In the genomic region with DNA sequence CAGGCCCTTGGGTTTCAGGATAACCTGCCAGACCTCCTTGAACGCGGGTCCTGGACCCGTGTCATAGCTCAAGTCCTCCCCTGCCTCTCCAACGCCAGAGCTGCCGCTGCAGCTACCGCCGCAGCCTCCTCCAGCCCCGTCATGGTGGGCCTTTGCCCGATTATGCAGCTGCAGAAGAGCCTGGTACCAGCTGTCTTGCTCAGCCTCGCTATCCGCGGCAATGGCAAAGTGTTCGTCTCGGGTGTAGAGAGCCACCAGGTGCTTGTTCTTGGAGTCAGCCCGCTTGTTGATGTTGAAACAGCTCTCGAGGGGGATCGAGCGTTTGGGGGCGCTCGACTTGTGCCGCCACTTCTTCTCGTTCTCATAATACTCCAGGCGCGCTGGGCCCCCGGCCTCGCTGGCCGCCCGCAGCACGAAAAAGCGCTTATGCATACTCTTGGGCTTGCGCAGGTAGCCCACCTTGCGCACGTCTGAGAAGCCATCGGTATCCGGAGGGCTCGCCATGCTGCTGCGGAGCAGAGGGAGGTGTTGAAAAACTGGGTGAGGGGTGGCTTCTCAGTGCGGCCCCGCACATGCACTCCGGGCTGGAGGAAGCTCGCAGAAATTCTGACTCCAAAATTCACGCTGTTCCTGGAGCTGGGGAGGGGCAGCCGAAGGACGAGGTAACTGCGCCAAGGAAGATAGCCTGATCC, we compare ENCODE assay signal across 8 mouse cellular contexts. TPM values are rescaled to one million over a fixed set of nuclear protein-coding genes. Genes with fewer than 3 reads are reported as not detected.
DNase-seq lines count a peak whose midpoint lies in the region; ATAC-seq lines count a peak whose summit lies in the region.

No protein-coding gene starts in this region.

- H3K4me1 ChIP-seq in embryonic facial prominence, embryonic 12.5 days = peaks cover 43% of the 10 kb centered on the region
- peaks cover 51% of the 10 kb centered on the region for H3K4me1 ChIP-seq in heart, embryonic 10.5 days
- H3K4me1 ChIP-seq in kidney, embryonic 15.5 days = peaks cover 56% of the 10 kb centered on the region
- H3K4me1 ChIP-seq in liver, embryonic 11.5 days (replicated peaks; ENCODE audit: control insufficient read depth, insufficient read depth, low read length) = peaks cover 3% of the 10 kb centered on the region; the same call in 1 of the 2 replicates
- H3K4me1 ChIP-seq in neural tube, embryonic 13.5 days (replicated peaks) = peaks cover 67% of the 10 kb centered on the region

- WGBS in embryonic facial prominence, embryonic 12.5 days = under 1% methylated on average over 45 of the region's 45 CpGs
- WGBS in heart, embryonic 10.5 days = under 1% methylated on average over 45 of the region's 45 CpGs
- WGBS in kidney, embryonic 15.5 days = under 1% methylated on average over 45 of the region's 45 CpGs
- 2% methylated on average over 45 of the region's 45 CpGs for WGBS in liver, embryonic 11.5 days
- WGBS in neural tube, embryonic 13.5 days = under 1% methylated on average over 45 of the region's 45 CpGs

- ATAC-seq in embryonic facial prominence, embryonic 12.5 days (ENCODE audit: insufficient number of reproducible peaks, insufficient read depth, low FRiP score, low TSS enrichment) = no peak
- ATAC-seq in kidney, embryonic 15.5 days (replicated peaks; ENCODE audit: low FRiP score) = no peak
- ATAC-seq in liver, embryonic 11.5 days (replicated peaks; ENCODE audit: low FRiP score) = no peak
- peak; percentile 2; the same call in 1 of the 2 replicates for ATAC-seq in neural tube, embryonic 13.5 days (ENCODE audit: low read depth)

- no peaks in the 10 kb centered on the region for H3K27me3 ChIP-seq in embryonic facial prominence, embryonic 12.5 days
- peaks cover 15% of the 10 kb centered on the region; the same call in 1 of the 2 replicates for H3K27me3 ChIP-seq in heart, embryonic 10.5 days (ENCODE audit: insufficient read depth, poor library complexity, severe bottlenecking)
- peaks cover 14% of the 10 kb centered on the region for H3K27me3 ChIP-seq in kidney, embryonic 15.5 days
- peaks cover 73% of the 10 kb centered on the region for H3K27me3 ChIP-seq in liver, embryonic 11.5 days (replicated peaks; ENCODE audit: control insufficient read depth, insufficient read depth, low read length)
- no peaks in the 10 kb centered on the region for H3K27me3 ChIP-seq in neural tube, embryonic 13.5 days

- H3K36me3 ChIP-seq in embryonic facial prominence, embryonic 12.5 days = peaks cover 26% of the 10 kb centered on the region
- H3K36me3 ChIP-seq in heart, embryonic 10.5 days = peaks cover 31% of the 10 kb centered on the region
- peaks cover 18% of the 10 kb centered on the region for H3K36me3 ChIP-seq in kidney, embryonic 15.5 days
- H3K36me3 ChIP-seq in liver, embryonic 11.5 days (ENCODE audit: control insufficient read depth, insufficient read depth, low read length) = peaks cover 8% of the 10 kb centered on the region
- H3K36me3 ChIP-seq in neural tube, embryonic 13.5 days = peaks cover 15% of the 10 kb centered on the region

- H3K9me3 ChIP-seq in embryonic facial prominence, embryonic 12.5 days = no peaks in the 10 kb centered on the region
- H3K9me3 ChIP-seq in heart, embryonic 10.5 days = no peaks in the 10 kb centered on the region
- no peaks in the 10 kb centered on the region for H3K9me3 ChIP-seq in kidney, embryonic 15.5 days (replicated peaks)
- H3K9me3 ChIP-seq in liver, embryonic 11.5 days (ENCODE audit: control insufficient read depth, low read length) = no peaks in the 10 kb centered on the region
- H3K9me3 ChIP-seq in neural tube, embryonic 13.5 days = no peaks in the 10 kb centered on the region

- H3K4me3 ChIP-seq in embryonic facial prominence, embryonic 12.5 days = peak overlapping the region; percentile 74
- peak overlapping the region; percentile 87 for H3K4me3 ChIP-seq in heart, embryonic 10.5 days
- H3K4me3 ChIP-seq in kidney, embryonic 15.5 days (replicated peaks) = peak overlapping the region; percentile 72
- peak overlapping the region; percentile 56 for H3K4me3 ChIP-seq in liver, embryonic 11.5 days (ENCODE audit: low read depth, low read length)
- peak overlapping the region; percentile 69 for H3K4me3 ChIP-seq in neural tube, embryonic 13.5 days

- H3K27ac ChIP-seq in embryonic facial prominence, embryonic 12.5 days = peak overlapping the region; percentile 98
- peak overlapping the region; percentile 97 for H3K27ac ChIP-seq in heart, embryonic 10.5 days
- H3K27ac ChIP-seq in kidney, embryonic 15.5 days = peak overlapping the region; percentile 98
- peak overlapping the region; percentile 75; the same call in 1 of the 2 replicates for H3K27ac ChIP-seq in liver, embryonic 11.5 days (ENCODE audit: low read depth, low read length)
- peak overlapping the region; percentile 98 for H3K27ac ChIP-seq in neural tube, embryonic 13.5 days (replicated peaks)

- peak; percentile 60 to 62 for DNase-seq in lung, adult 18-20 months
- DNase-seq in lung, postnatal 25 days (ENCODE audit: low spot score) = no peak
- DNase-seq in heart, embryonic 10.5 days (ENCODE audit: low spot score) = peak; percentile 82
- peak; percentile 48 for DNase-seq in liver, embryonic 11.5 days (ENCODE audit: low spot score)
- DNase-seq in thymus, postnatal 0 days (ENCODE audit: low spot score) = peak; percentile 20

- peak overlapping the region; percentile 81 for H3K9ac ChIP-seq in embryonic facial prominence, embryonic 12.5 days
- peak overlapping the region; percentile 68 for H3K9ac ChIP-seq in kidney, embryonic 15.5 days
- peak overlapping the region; percentile 51 for H3K9ac ChIP-seq in liver, embryonic 11.5 days (ENCODE audit: low read depth, low read length)
- peak overlapping the region; percentile 83 for H3K9ac ChIP-seq in neural tube, embryonic 13.5 days

- peak overlapping the region; percentile 75 for H3K4me2 ChIP-seq in embryonic facial prominence, embryonic 12.5 days (replicated peaks)
- peak overlapping the region; percentile 91 for H3K4me2 ChIP-seq in kidney, embryonic 15.5 days
- H3K4me2 ChIP-seq in liver, embryonic 11.5 days = peak overlapping the region; percentile 71
- H3K4me2 ChIP-seq in neural tube, embryonic 13.5 days = peak overlapping the region; percentile 85

RNA-seq across cellular contexts. Expression of gene Irs1, which starts 1.1 kb away (rescaled TPM):
- 14.0 and 14.7 TPM in 2 replicates for polyA plus RNA-seq in embryonic facial prominence, embryonic 12.5 days (2016; fragmentation: Nextera tagmentation; extraction: Ambion mirVana)
- polyA plus RNA-seq in heart, embryonic 10.5 days (2016; fragmentation: Nextera tagmentation; extraction: Ambion mirVana) = 10.0 and 12.5 TPM in 2 replicates
- 4.1 and 4.3 TPM in 2 replicates for polyA plus RNA-seq in kidney, embryonic 15.5 days (2015; fragmentation: Nextera tagmentation; extraction: Ambion mirVana)
- polyA plus RNA-seq in liver, embryonic 11.5 days (2014; fragmentation: Nextera tagmentation; extraction: Ambion mirVana) = 3.6 and 4.1 TPM in 2 replicates
- polyA plus RNA-seq in neural tube, embryonic 13.5 days (2015; fragmentation: Nextera tagmentation; extraction: Ambion mirVana) = 7.1 and 8.2 TPM in 2 replicates
- polyA plus RNA-seq in thymus, postnatal 0 days (2015; fragmentation: Nextera tagmentation; extraction: Ambion mirVana) = 0.53 and 0.72 TPM in 2 replicates

RNA-seq across cellular contexts. Expression of gene Rhbdd1, which starts 26.1 kb away (rescaled TPM):
- 7.3 and 7.6 TPM in 2 replicates for polyA plus RNA-seq in embryonic facial prominence, embryonic 12.5 days (2016; fragmentation: Nextera tagmentation; extraction: Ambion mirVana)
- polyA plus RNA-seq in heart, embryonic 10.5 days (2016; fragmentation: Nextera tagmentation; extraction: Ambion mirVana) = 11.0 and 12.4 TPM in 2 replicates
- polyA plus RNA-seq in kidney, embryonic 15.5 days (2015; fragmentation: Nextera tagmentation; extraction: Ambion mirVana) = 9.4 and 9.8 TPM in 2 replicates
- polyA plus RNA-seq in liver, embryonic 11.5 days (2014; fragmentation: Nextera tagmentation; extraction: Ambion mirVana) = 10.9 and 12.1 TPM in 2 replicates
- polyA plus RNA-seq in neural tube, embryonic 13.5 days (2015; fragmentation: Nextera tagmentation; extraction: Ambion mirVana) = 4.1 and 5.4 TPM in 2 replicates
- polyA plus RNA-seq in thymus, postnatal 0 days (2015; fragmentation: Nextera tagmentation; extraction: Ambion mirVana) = 7.2 and 7.6 TPM in 2 replicates

RNA-seq across cellular contexts. Expression of gene Gm9747, which starts 57.2 kb away (rescaled TPM):
- 29.5 and 34.3 TPM in 2 replicates for polyA plus RNA-seq in embryonic facial prominence, embryonic 12.5 days (2016; fragmentation: Nextera tagmentation; extraction: Ambion mirVana)
- polyA plus RNA-seq in heart, embryonic 10.5 days (2016; fragmentation: Nextera tagmentation; extraction: Ambion mirVana) = 28.0 and 32.2 TPM in 2 replicates
- polyA plus RNA-seq in kidney, embryonic 15.5 days (2015; fragmentation: Nextera tagmentation; extraction: Ambion mirVana) = 11.4 and 11.9 TPM in 2 replicates
- 12.1 and 12.6 TPM in 2 replicates for polyA plus RNA-seq in liver, embryonic 11.5 days (2014; fragmentation: Nextera tagmentation; extraction: Ambion mirVana)
- 22.1 and 26.1 TPM in 2 replicates for polyA plus RNA-seq in neural tube, embryonic 13.5 days (2015; fragmentation: Nextera tagmentation; extraction: Ambion mirVana)
- polyA plus RNA-seq in thymus, postnatal 0 days (2015; fragmentation: Nextera tagmentation; extraction: Ambion mirVana) = 1.5 TPM in 2 replicates
